Mouse (Mus musculus) stomach, postnatal 0 days (tissue): ENCODE data around the gene Samd9l.
"Not testable (repeated sequence)": the region's sequence is repeated elsewhere in the genome, so short reads cannot be mapped to it uniquely, and the experiment has no call there.

ENCODE experiments used
- CTCF ChIP-seq: IDR thresholded peaks from 2 replicates; pipeline ENCODE4 v1.5.1; 2016; ENCODE audit warnings: antibody characterized with exemption, low read depth, mild to moderate bottlenecking, moderate library complexity
- EP300 ChIP-seq: optimal IDR thresholded peaks from 2 replicates; pipeline ENCODE3; 2016; ENCODE audit warnings: antibody characterized with exemption

GRCm38 (mm10) chr6:3397182-3397906, 2.0 kb downstream of the Samd9l start:
- not testable (repeated sequence) for TF ChIP-seq CTCF, EP300
